ENCODE assay signal across 15 mouse cellular contexts in the genomic region with DNA sequence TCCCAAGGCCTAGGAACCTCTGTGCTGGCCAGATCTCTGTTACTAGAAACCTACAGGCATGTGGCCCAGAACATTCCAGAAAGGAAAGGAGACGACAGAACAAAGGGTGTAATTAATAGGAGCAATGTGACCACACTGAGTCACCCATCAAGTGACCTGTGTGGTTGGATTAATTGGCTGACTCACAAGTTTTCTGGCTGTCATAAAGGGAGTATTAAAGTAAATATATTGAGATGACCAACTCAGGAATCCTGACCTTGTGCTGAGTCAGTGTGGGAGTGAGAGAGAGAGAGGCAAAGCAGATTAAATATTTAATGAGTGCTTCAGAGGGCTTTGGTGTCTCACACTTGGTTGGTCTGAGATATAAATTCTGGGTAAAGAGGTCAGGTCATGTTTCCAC.
A peak's percentile ranks its signal among the peaks of the same experiment; 100 is the strongest.
DNase-seq lines count a peak whose midpoint lies in the region; ATAC-seq and TF ChIP-seq lines count a peak whose summit lies in the region.
"Had no signal": no experiment of that assay in that cellular context is flagged by ENCODE, and none has a peak within 500 bp of the region (broad histone marks: within the 10 kb centered on the region; RNA-seq: fewer than 3 reads in every experiment).

No protein-coding gene starts in this region.

- no peak overlapping the region for H3K4me2 ChIP-seq in kidney, postnatal 0 days (ENCODE audit: low read length)
- H3K4me2 ChIP-seq in hindbrain, postnatal 0 days (ENCODE audit: low read depth, low read length) = no peak overlapping the region
- H3K4me2 ChIP-seq: limb, embryonic 12.5 days; midbrain, embryonic 13.5 days had no signal

- peak; percentile 84 for ATAC-seq in kidney, postnatal 0 days (replicated peaks; ENCODE audit: low FRiP score, low read depth)
- no peak for ATAC-seq in hindbrain, postnatal 0 days
- ATAC-seq: activated CD4-positive, CD25-positive, alpha-beta regulatory T cell, adult 4 months; CD4-positive, CD25-positive, alpha-beta regulatory T cell, adult 4 months; hindbrain, embryonic 16.5 days; midbrain, embryonic 13.5 days had no signal

- WGBS in kidney, postnatal 0 days = 4% methylated on average over 1 of the region's 1 CpGs
- WGBS in hindbrain, postnatal 0 days = 30% methylated on average over 1 of the region's 1 CpGs

- H3K27me3 ChIP-seq in kidney, postnatal 0 days (ENCODE audit: insufficient read depth, low read length) = no peaks in the 10 kb centered on the region
- no peaks in the 10 kb centered on the region for H3K27me3 ChIP-seq in hindbrain, postnatal 0 days (ENCODE audit: insufficient read depth, low read length)
- H3K27me3 ChIP-seq: limb, embryonic 12.5 days; midbrain, embryonic 13.5 days had no signal

- no peak overlapping the region for H3K9ac ChIP-seq in kidney, postnatal 0 days (ENCODE audit: low read depth, low read length)
- H3K9ac ChIP-seq in hindbrain, postnatal 0 days (replicated peaks; ENCODE audit: low read length) = no peak overlapping the region
- H3K9ac ChIP-seq: limb, embryonic 12.5 days; midbrain, embryonic 13.5 days had no signal

- H3K4me3 ChIP-seq in embryonic fibroblast, embryonic 13.5 days (ENCODE audit: insufficient read depth, low read length) = no peak overlapping the region
- no peak overlapping the region for H3K4me3 ChIP-seq in kidney, postnatal 0 days (replicated peaks; ENCODE audit: low read depth, low read length)
- H3K4me3 ChIP-seq in hindbrain, postnatal 0 days (ENCODE audit: low read length) = no peak overlapping the region
- H3K4me3 ChIP-seq: limb, embryonic 12.5 days; midbrain, embryonic 13.5 days had no signal

- TF ChIP-seq POLR2A in embryonic fibroblast, embryonic 13.5 days (IDR thresholded peaks at IDR 0.05; ENCODE audit: low read depth, low read length) = peak; percentile 18; the same call in 1 of the 2 replicates

- H3K9me3 ChIP-seq in kidney, postnatal 0 days (replicated peaks; ENCODE audit: low read length) = no peaks in the 10 kb centered on the region
- no peaks in the 10 kb centered on the region for H3K9me3 ChIP-seq in hindbrain, postnatal 0 days (ENCODE audit: low read length)
- H3K9me3 ChIP-seq: limb, embryonic 12.5 days; midbrain, embryonic 13.5 days had no signal

- TF ChIP-seq CTCF in embryonic fibroblast, embryonic 13.5 days (IDR thresholded peaks at IDR 0.05; ENCODE audit: borderline replicate concordance, insufficient read depth, low read length) = no peak
- no peak for TF ChIP-seq CTCF in kidney, postnatal 0 days (IDR thresholded peaks at IDR 0.05; ENCODE audit: low read depth)
- TF ChIP-seq CTCF in hindbrain, postnatal 0 days (IDR thresholded peaks at IDR 0.05; ENCODE audit: low read depth) = no peak

- intact Hi-C loops in gastrocnemius, postnatal 14 days (cut with DNase I; ENCODE audit: low total_unique reads) = no loop called here

- peak; percentile 35 for DNase-seq in gastrocnemius, postnatal 25 days
- DNase-seq in gastrocnemius, postnatal 14 days = no peak
- peak; percentile 76 for DNase-seq in 3134 (ENCODE audit: extremely low read depth, insufficient read length, low spot score)
- DNase-seq in kidney, postnatal 0 days (ENCODE audit: low spot score) = peak; percentile 92
- no peak for DNase-seq in left cerebral cortex, adult 9 months (ENCODE audit: low spot score in 2 of 2)
- no peak for DNase-seq in yolk sac, embryonic 10.5 days (ENCODE audit: low spot score)
- no peak for DNase-seq in hindbrain, postnatal 0 days (ENCODE audit: low spot score)
- DNase-seq: cerebellum, postnatal 25 days; right cerebral cortex, adult 18-20 months had no signal

- peaks cover 8% of the 10 kb centered on the region for H3K4me1 ChIP-seq in embryonic fibroblast, embryonic 13.5 days (ENCODE audit: control insufficient read depth, insufficient read depth, low read length)
- H3K4me1 ChIP-seq in kidney, postnatal 0 days (replicated peaks; ENCODE audit: insufficient read depth, low read length) = no peaks in the 10 kb centered on the region
- no peaks in the 10 kb centered on the region for H3K4me1 ChIP-seq in hindbrain, postnatal 0 days (ENCODE audit: insufficient read depth, low read length)
- H3K4me1 ChIP-seq: midbrain, embryonic 13.5 days had no signal

- peak overlapping the region; percentile 94 for H3K27ac ChIP-seq in embryonic fibroblast, embryonic 13.5 days (ENCODE audit: insufficient read depth, low read length)
- H3K27ac ChIP-seq in kidney, postnatal 0 days = peak overlapping the region; percentile 81
- H3K27ac ChIP-seq in hindbrain, postnatal 0 days = no peak overlapping the region
- H3K27ac ChIP-seq: limb, embryonic 12.5 days; midbrain, embryonic 13.5 days had no signal

- no peaks in the 10 kb centered on the region for H3K36me3 ChIP-seq in kidney, postnatal 0 days (ENCODE audit: insufficient read depth, low read length)
- H3K36me3 ChIP-seq in hindbrain, postnatal 0 days (ENCODE audit: insufficient read depth, low read length) = no peaks in the 10 kb centered on the region
- H3K36me3 ChIP-seq: limb, embryonic 12.5 days had no signal

Comparison
In these comparisons a context has a peak if more than half of its experiments do, and no peak if none do; other contexts are left out.
1. DNase-seq: peak in gastrocnemius, postnatal 25 days (single experiment), 3134 (single experiment) and kidney, postnatal 0 days (single experiment); none in gastrocnemius, postnatal 14 days (single experiment), left cerebral cortex, adult 9 months (0 of 2), yolk sac, embryonic 10.5 days (single experiment) and hindbrain, postnatal 0 days (single experiment).